Mouse (Mus musculus) layer of hippocampus, adult 6 months (tissue): ENCODE results near the gene Hnrnpul2. TPM values are rescaled to one million over a fixed set of nuclear protein-coding genes. Genes with fewer than 3 reads are reported as not detected.

Experiments used
- polyA plus RNA-seq: library from polyadenylated mRNA; unstranded; fragments of <200 nt; fragmentation: Nextera tagmentation; gene quantifications from 2 replicates; pipeline ENCODE4 v1.2.3, GENCODE M21; 2021

Hnrnpul2 gene
- polyA plus RNA-seq, 1 experiment from 2014 or later, result 6.8 TPM

Other genes starting within 250 kb of the Hnrnpul2 start
- gene Slc22a8, start 228.8 kb upstream of the Hnrnpul2 start, polyA plus RNA-seq, result 8.6 and 10.4 TPM in 2 replicates
- gene Slc22a6, start 202.0 kb upstream of the Hnrnpul2 start, polyA plus RNA-seq, result 0.43 and 1.1 TPM in 2 replicates
- 58.8 and 86.9 TPM in 2 replicates for gene Chrm1, start 156.2 kb upstream of the Hnrnpul2 start, polyA plus RNA-seq
- 194 and 203 TPM in 2 replicates for gene Slc3a2, start 96.6 kb upstream of the Hnrnpul2 start, polyA plus RNA-seq
- 60.1 and 61.7 TPM in 2 replicates for gene Wdr74, start 84.2 kb upstream of the Hnrnpul2 start, polyA plus RNA-seq
- 0.38 TPM in 1 of 2 replicates, not detected in the other for gene 1700092M07Rik, start 79.3 kb upstream of the Hnrnpul2 start, polyA plus RNA-seq
- 27.4 and 27.8 TPM in 2 replicates for gene Stx5a, start 78.6 kb upstream of the Hnrnpul2 start, polyA plus RNA-seq
- gene Nxf1, start 62.9 kb upstream of the Hnrnpul2 start, polyA plus RNA-seq, result 29.6 and 30.3 TPM in 2 replicates
- gene Tmem223, start 49.0 kb upstream of the Hnrnpul2 start, polyA plus RNA-seq, result 260 and 276 TPM in 2 replicates
- gene Tmem179b, start 45.5 kb upstream of the Hnrnpul2 start, polyA plus RNA-seq, result 34.5 and 40.0 TPM in 2 replicates
- gene Taf6l, start 33.6 kb upstream of the Hnrnpul2 start, polyA plus RNA-seq, result 14.4 and 16.9 TPM in 2 replicates
- gene Polr2g, start 21.4 kb upstream of the Hnrnpul2 start, polyA plus RNA-seq, result 237 and 259 TPM in 2 replicates
- gene Zbtb3, start 17.5 kb upstream of the Hnrnpul2 start, polyA plus RNA-seq, result 1.8 and 2.2 TPM in 2 replicates
- 16.3 and 23.9 TPM in 2 replicates for gene Ttc9c, start 677 bp upstream of the Hnrnpul2 start, polyA plus RNA-seq
- not detected in 2 replicates for gene AC129217.1, start 9.8 kb downstream of the Hnrnpul2 start, polyA plus RNA-seq
- gene Bscl2, start 17.5 kb downstream of the Hnrnpul2 start, polyA plus RNA-seq, result 90.2 and 97.4 TPM in 2 replicates
- gene Gng3, start 19.2 kb downstream of the Hnrnpul2 start, polyA plus RNA-seq, result 238 and 326 TPM in 2 replicates
- gene Lrrn4cl, start 30.8 kb downstream of the Hnrnpul2 start, polyA plus RNA-seq, result 0.16 and 0.25 TPM in 2 replicates
- gene Ubxn1, start 51.5 kb downstream of the Hnrnpul2 start, polyA plus RNA-seq, result 153 and 176 TPM in 2 replicates
- gene Uqcc3, start 60.9 kb downstream of the Hnrnpul2 start, polyA plus RNA-seq, result 71.6 and 77.0 TPM in 2 replicates
- gene Lbhd1, start 63.7 kb downstream of the Hnrnpul2 start, polyA plus RNA-seq, result 3.7 and 5.7 TPM in 2 replicates
- not detected in 2 replicates for gene Gm49403, start 63.9 kb downstream of the Hnrnpul2 start, polyA plus RNA-seq
- gene 1810009A15Rik, start 68.8 kb downstream of the Hnrnpul2 start, polyA plus RNA-seq, result 77.9 and 90.8 TPM in 2 replicates
- gene Gm49416, start 68.9 kb downstream of the Hnrnpul2 start, polyA plus RNA-seq, result 4.9 and 10.5 TPM in 2 replicates
- gene Ints5, start 73.0 kb downstream of the Hnrnpul2 start, polyA plus RNA-seq, result 6.6 and 8.1 TPM in 2 replicates
- 20.4 and 22.5 TPM in 2 replicates for gene Ganab, start 78.1 kb downstream of the Hnrnpul2 start, polyA plus RNA-seq
- gene B3gat3, start 100.4 kb downstream of the Hnrnpul2 start, polyA plus RNA-seq, result 45.2 and 47.5 TPM in 2 replicates
- 5.4 and 6.3 TPM in 2 replicates for gene Rom1, start 109.3 kb downstream of the Hnrnpul2 start, polyA plus RNA-seq
- 3.5 and 4.0 TPM in 2 replicates for gene Eml3, start 109.5 kb downstream of the Hnrnpul2 start, polyA plus RNA-seq
- gene Mta2, start 121.9 kb downstream of the Hnrnpul2 start, polyA plus RNA-seq, result 22.3 and 23.3 TPM in 2 replicates
- gene Tut1, start 133.8 kb downstream of the Hnrnpul2 start, polyA plus RNA-seq, result 10.4 and 11.1 TPM in 2 replicates
- 400 and 450 TPM in 2 replicates for gene Eef1g, start 147.0 kb downstream of the Hnrnpul2 start, polyA plus RNA-seq
- 5.6 and 7.2 TPM in 2 replicates for gene Ahnak, start 169.3 kb downstream of the Hnrnpul2 start, polyA plus RNA-seq